Mouse (Mus musculus) heart, embryonic 13.5 days (tissue): ENCODE results near the gene Trappc4. TPM values are rescaled to one million over a fixed set of nuclear protein-coding genes. Genes with fewer than 3 reads are reported as not detected.
A peak's percentile ranks its signal among the peaks of the same experiment; 100 is the strongest.
"Not testable (repeated sequence)": the region's sequence is repeated elsewhere in the genome, so short reads cannot be mapped to it uniquely, and the experiment has no call there.

Experiments
- ATAC-seq: fragments of 200-750 bp; cut with Nextera tagmentation; 2 replicates; pipeline ENCODE4 v1.8.0; 2017; ENCODE audit warnings: moderate TSS enrichment; ENCODE audit not compliant: insufficient number of reproducible peaks, low FRiP score, low TSS enrichment; ENCODE audit errors: extremely low read depth
- H3K27ac ChIP-seq: fragments of 300-500 bp; sonication (generic); replicated peaks from 2 replicates; pipeline ENCODE4 v1.5.1; 2015; ENCODE audit warnings: moderate library complexity, mild to moderate bottlenecking, inconsistent platforms
- H3K27me3 ChIP-seq: fragments of 300-500 bp; sonication (generic); replicated peaks from 2 replicates; pipeline ENCODE4 v1.6.1; 2015; ENCODE audit warnings: mild to moderate bottlenecking, inconsistent platforms
- H3K36me3 ChIP-seq: fragments of 300-500 bp; sonication (generic); 2 replicates; pipeline ENCODE4 v1.6.1; 2015; ENCODE audit warnings: mild to moderate bottlenecking, inconsistent platforms
- H3K4me1 ChIP-seq: fragments of 300-500 bp; sonication (generic); 2 replicates; pipeline ENCODE4 v1.6.1; 2015; ENCODE audit warnings: inconsistent platforms
- H3K4me2 ChIP-seq: fragments of 300-500 bp; sonication (generic); 2 replicates; pipeline ENCODE4 v1.6.1; 2015; ENCODE audit warnings: inconsistent platforms, mild to moderate bottlenecking, moderate library complexity
- H3K4me3 ChIP-seq: fragments of 300-500 bp; sonication (generic); 2 replicates; pipeline ENCODE4 v1.5.1; 2015; ENCODE audit warnings: moderate library complexity, mild to moderate bottlenecking, inconsistent platforms
- H3K9ac ChIP-seq: fragments of 300-500 bp; sonication (generic); 2 replicates; pipeline ENCODE4 v1.6.1; 2015; ENCODE audit warnings: inconsistent platforms, mild to moderate bottlenecking, moderate library complexity
- H3K9me3 ChIP-seq: fragments of 300-500 bp; sonication (generic); 2 replicates; pipeline ENCODE4 v1.6.1; 2016; ENCODE audit warnings: inconsistent platforms
- WGBS: fragments of 180-500 bp; shearing (Covaris S2); methylation state at CpG from one replicate; pipeline ENCODE4 v1.1.7; 2015; ENCODE audit warnings: mixed read lengths; 5-methylcytosine and 5-hydroxymethylcytosine counted together
- polyA plus RNA-seq: library from polyadenylated mRNA; unstranded; fragments of >200 nt; fragmentation: Nextera tagmentation; extraction: Ambion mirVana; gene quantifications from 2 replicates; pipeline ENCODE4 v1.2.1, GENCODE M21; 2015

Trappc4 gene
- 78.9 and 89.7 TPM in 2 replicates for polyA plus RNA-seq

DNA sequence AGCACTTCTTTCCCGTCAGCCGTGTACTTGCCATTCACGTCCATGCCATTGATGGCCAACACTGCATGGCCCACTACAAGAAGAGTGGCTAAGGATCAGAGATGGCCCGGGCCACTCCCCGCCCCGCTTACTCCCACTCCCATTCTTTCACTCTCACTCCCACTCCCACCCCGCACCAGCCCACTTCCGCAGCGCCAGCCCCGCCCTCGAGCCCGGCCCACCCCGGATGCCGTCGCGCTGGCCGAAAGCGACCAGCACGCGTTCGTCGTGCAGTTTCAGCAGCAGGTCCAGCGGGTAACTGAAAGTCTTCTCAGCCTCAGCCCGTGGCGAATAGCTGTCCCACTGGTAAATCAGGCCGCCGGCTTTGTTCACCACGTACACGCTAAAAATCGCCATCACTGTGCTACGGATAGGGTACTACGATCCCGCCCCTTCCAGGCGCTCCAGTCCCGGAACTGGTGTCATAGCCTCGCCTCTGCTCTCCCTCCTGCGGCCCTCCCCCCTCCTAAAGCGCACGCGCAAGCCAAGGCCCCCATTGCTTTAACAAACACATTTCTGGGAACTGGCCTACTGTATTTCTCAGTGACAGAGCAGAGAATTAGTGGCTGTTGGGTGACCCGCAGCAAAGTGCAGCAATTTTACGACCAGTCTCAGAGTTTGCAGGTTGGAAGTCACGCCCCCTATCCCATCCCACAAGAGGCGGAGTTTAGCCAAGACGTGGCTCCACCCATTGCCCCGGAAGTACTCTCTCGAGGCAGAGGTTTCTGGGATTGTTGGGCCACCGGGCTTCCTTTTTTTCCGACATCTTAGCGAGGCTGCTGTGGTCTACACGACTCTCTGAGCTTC, at the start of gene Trappc4, which contains the start of gene Rps25:
Gene Trappc4, minus strand, starts transcription at position 695 of the 846 bp plus-strand sequence.
Gene Rps25, plus strand, starts transcription at position 234 of the 846 bp plus-strand sequence.
- WGBS = under 1% methylated on average over 51 of the region's 51 CpGs
- Histone ChIP-seq H3K27me3 (no peaks in the 10 kb centered on the region), H3K9ac (peak within 1 kb of the TSS; percentile 95), H3K4me2 (peak within 1 kb of the TSS; percentile 88), H3K36me3 (peaks cover 73% of the 10 kb centered on the region), H3K9me3 (no peaks in the 10 kb centered on the region), H3K4me3 (peak within 1 kb of the TSS; percentile 94), H3K27ac (peak within 1 kb of the TSS; percentile 90), H3K4me1 (peaks cover 30% of the 10 kb centered on the region)
- ATAC-seq = peak; percentile 93

DNA sequence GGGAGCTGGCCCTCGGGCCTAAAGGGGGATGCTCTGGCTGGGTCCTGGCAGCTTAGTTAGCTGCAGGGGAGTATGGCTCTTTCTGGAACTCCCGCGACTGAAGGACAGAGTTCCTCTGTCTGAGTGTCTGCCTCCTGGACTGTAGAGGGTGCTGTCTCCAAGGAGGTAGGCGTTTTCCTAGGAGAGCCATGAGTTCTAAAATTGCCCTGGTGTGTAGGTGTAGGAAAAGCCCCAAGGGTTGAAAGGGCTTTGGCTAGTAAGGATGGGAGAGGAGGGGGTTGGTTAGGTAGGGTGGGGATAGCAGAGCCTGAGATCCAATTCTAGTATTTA, 47.5 kb upstream of the Trappc4 start, which contains the start of gene Upk2:
Gene Upk2, minus strand, starts transcription at position 86 of the 330 bp plus-strand sequence.
- H3K27me3 ChIP-seq = peaks cover 60% of the 10 kb centered on the region
- no peak within 1 kb of the TSS for H3K4me3 ChIP-seq
- no peak for ATAC-seq

GRCm38 (mm10) chr9:44454132-44454890, 46.9 kb upstream of the Trappc4 start:
- Histone ChIP-seq H3K4me1 (peaks cover 4% of the 10 kb centered on the region; the same call in 1 of the 2 replicates), H3K27ac (no peak overlapping the region), H3K9ac (no peak overlapping the region), H3K9me3 (no peaks in the 10 kb centered on the region), H3K36me3 (no peaks in the 10 kb centered on the region), H3K27me3 (peaks cover 60% of the 10 kb centered on the region), H3K4me2 (peak overlapping the region; percentile 33), H3K4me3 (no peak overlapping the region)
- ATAC-seq = no peak
- WGBS = 6% methylated on average over 14 of the region's 14 CpGs

More for the DNA sequence above, 47.5 kb upstream of the Trappc4 start, which contains the start of gene Upk2:
- peaks cover 4% of the 10 kb centered on the region; the same call in 1 of the 2 replicates for H3K4me1 ChIP-seq
- no peaks in the 10 kb centered on the region for H3K36me3 ChIP-seq
- H3K4me2 ChIP-seq = peak within 1 kb of the TSS; percentile 33
- 19% methylated on average over 4 of the region's 4 CpGs for WGBS
- no peak within 1 kb of the TSS for H3K27ac ChIP-seq
- no peak within 1 kb of the TSS for H3K9ac ChIP-seq
- no peaks in the 10 kb centered on the region for H3K9me3 ChIP-seq

GRCm38 (mm10) chr9:44450387-44450786, 43.0 kb upstream of the Trappc4 start:
- Histone ChIP-seq H3K27ac (no peak overlapping the region), H3K9ac (no peak overlapping the region), H3K4me1 (peaks cover 4% of the 10 kb centered on the region; the same call in 1 of the 2 replicates), H3K36me3 (no peaks in the 10 kb centered on the region), H3K9me3 (no peaks in the 10 kb centered on the region), H3K4me3 (no peak overlapping the region), H3K4me2 (no peak overlapping the region), H3K27me3 (peaks cover 31% of the 10 kb centered on the region)
- ATAC-seq = no peak

- not testable (repeated sequence) for H3K27me3 ChIP-seq, H3K36me3 ChIP-seq
Measured at GRCm38 (mm10) chr9:44444402-44445025, 37.1 kb upstream of the Trappc4 start.

DNA sequence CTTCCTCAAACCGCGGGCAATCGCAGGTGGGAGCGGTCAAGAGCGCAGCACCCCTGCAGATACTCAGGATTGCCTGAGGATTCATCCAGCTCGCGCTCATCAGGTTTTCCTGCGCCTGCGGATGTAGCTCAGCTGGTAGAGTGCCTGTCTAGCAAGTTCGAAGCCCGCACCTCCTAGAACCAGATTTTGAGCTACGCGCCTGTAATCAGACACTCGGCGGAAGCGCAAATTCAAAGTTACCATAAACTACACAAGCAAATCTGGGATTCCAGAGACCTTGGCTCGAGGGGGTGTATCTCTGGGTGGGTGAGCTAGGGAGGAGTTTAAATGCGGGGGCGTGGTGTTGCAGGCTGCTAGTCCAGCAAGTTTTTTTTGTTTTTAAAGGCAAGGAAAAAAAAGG, 33.6 kb upstream of the Trappc4 start, which contains the start of gene Foxr1:
Gene Foxr1, minus strand, starts transcription at position 176 of the 400 bp plus-strand sequence.
- no peak within 1 kb of the TSS for H3K27ac ChIP-seq
- no peaks in the 10 kb centered on the region; the same call in 1 of the 2 replicates for H3K27me3 ChIP-seq
- 53% methylated on average over 19 of the region's 19 CpGs for whole genome bisulfite sequencing
- no peaks in the 10 kb centered on the region for H3K4me1 ChIP-seq
- H3K4me3 ChIP-seq = no peak within 1 kb of the TSS
- H3K9me3 ChIP-seq = no peaks in the 10 kb centered on the region
- H3K4me2 ChIP-seq = no peak within 1 kb of the TSS
- no peak for ATAC-seq
- no peaks in the 10 kb centered on the region for H3K36me3 ChIP-seq
- no peak within 1 kb of the TSS for H3K9ac ChIP-seq

More at GRCm38 (mm10) chr9:44444402-44445025, 37.1 kb upstream of the Trappc4 start:
- not testable (repeated sequence) for H3K4me2 ChIP-seq, ATAC-seq, H3K4me3 ChIP-seq, H3K9ac ChIP-seq, H3K27ac ChIP-seq, H3K4me1 ChIP-seq, H3K9me3 ChIP-seq
- 63% methylated on average over 7 of the region's 7 CpGs for WGBS

- Histone ChIP-seq H3K9me3 (no peaks in the 10 kb centered on the region), H3K36me3 (no peaks in the 10 kb centered on the region), H3K27me3 (no peaks in the 10 kb centered on the region; the same call in 1 of the 2 replicates), H3K27ac (no peak overlapping the region), H3K4me3 (no peak overlapping the region), H3K4me2 (no peak overlapping the region), H3K9ac (no peak overlapping the region), H3K4me1 (no peaks in the 10 kb centered on the region)
- no peak for ATAC-seq
- WGBS = 75% methylated on average over 6 of the region's 6 CpGs
Measured at GRCm38 (mm10) chr9:44435747-44436146, 28.3 kb upstream of the Trappc4 start.

DNA sequence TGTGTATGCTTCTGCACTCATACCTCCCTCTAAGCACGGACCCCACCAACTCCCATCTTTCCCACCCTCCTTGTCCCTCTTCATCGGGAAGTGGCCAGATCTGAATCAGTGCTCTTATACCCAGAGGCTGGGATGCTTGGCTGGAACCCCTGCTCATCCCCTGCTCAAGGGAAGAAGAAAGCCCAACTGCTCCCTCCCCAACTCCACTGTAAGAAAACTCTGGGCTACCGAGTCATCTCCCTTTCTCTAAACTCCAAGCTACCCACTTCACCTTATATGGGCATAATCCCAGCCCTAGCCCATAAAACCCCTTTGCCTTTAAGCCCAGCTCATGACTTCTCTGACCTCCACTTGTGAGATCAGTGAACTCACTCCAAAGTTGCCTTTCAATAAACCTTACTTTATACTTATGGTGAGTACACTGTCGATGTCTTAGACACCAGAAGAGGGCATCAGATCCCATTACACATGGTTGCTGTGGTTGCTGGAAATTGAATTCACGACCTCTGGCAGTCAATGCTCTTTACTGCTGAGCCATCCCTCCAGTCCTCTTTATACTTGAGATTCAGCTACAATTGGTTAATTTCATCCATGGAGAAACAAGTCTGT, 25.3 kb upstream of the Trappc4 start:
- Histone ChIP-seq H3K9me3 (no peaks in the 10 kb centered on the region), H3K4me2 (no peak overlapping the region), H3K27me3 (no peaks in the 10 kb centered on the region; the same call in 1 of the 2 replicates), H3K36me3 (no peaks in the 10 kb centered on the region), H3K4me1 (no peaks in the 10 kb centered on the region), H3K9ac (no peak overlapping the region), H3K4me3 (no peak overlapping the region), H3K27ac (no peak overlapping the region)
- WGBS = 39% methylated on average over 4 of the region's 5 CpGs
- no peak for ATAC-seq

GRCm38 (mm10) chr9:44423576-44423975, 16.2 kb upstream of the Trappc4 start:
- no peak for ATAC-seq
- H3K4me3 ChIP-seq = no peak overlapping the region
- no peaks in the 10 kb centered on the region for H3K36me3 ChIP-seq
- no peaks in the 10 kb centered on the region for H3K27me3 ChIP-seq
- H3K27ac ChIP-seq = no peak overlapping the region
- H3K4me2 ChIP-seq = no peak overlapping the region
- H3K9ac ChIP-seq = no peak overlapping the region
- H3K4me1 ChIP-seq = peaks cover under 1% of the 10 kb centered on the region; the same call in 1 of the 2 replicates
- H3K9me3 ChIP-seq = no peaks in the 10 kb centered on the region
- whole genome bisulfite sequencing = 78% methylated on average over 4 of the region's 4 CpGs

DNA sequence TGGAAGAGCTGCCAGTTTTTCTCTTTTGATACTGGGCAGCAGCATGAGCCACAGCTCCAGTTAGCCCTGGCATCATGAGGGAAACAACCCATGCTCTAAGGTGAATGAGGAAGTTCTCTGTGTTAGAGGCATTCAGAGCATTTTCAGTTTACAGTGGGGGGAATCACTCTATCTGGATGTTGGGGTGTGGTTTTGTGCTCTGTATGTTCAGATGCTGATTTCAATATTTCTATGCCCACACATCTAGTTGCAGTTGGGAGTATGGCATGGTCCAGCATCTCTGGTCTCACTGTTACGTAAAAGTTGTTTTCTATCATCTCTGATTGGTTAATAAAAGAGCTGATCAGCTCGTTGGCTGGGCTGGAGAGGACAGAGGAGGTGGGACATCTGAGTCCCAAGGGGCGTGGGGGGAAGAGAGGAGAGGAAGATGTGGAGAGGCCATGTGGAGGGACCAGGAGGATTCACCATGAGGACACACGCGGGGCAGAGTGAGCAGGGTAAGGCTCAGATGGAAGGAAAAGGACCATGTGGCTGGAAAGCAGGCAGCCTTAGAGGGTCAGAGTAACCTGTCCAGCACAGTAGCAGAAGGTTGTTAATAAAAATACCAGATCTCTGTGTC, 13.0 kb upstream of the Trappc4 start:
- Histone ChIP-seq H3K9me3 (no peaks in the 10 kb centered on the region), H3K4me1 (peaks cover 14% of the 10 kb centered on the region), H3K4me2 (no peak overlapping the region), H3K4me3 (no peak overlapping the region), H3K9ac (no peak overlapping the region), H3K27ac (no peak overlapping the region), H3K36me3 (peaks cover 12% of the 10 kb centered on the region), H3K27me3 (no peaks in the 10 kb centered on the region)
- ATAC-seq = no peak
- WGBS = 58% methylated on average over 5 of the region's 5 CpGs
